Mouse (Mus musculus) midbrain, embryonic 10.5 days (tissue): ENCODE data around the gene Cyb561a3. TPM values are rescaled to one million over a fixed set of nuclear protein-coding genes. Genes with fewer than 3 reads are reported as not detected.

ENCODE experiments used
- DNase-seq: peaks from one replicate; pipeline ENCODE4 v3.0.0-alpha.2; 2017; ENCODE audit warnings: low spot score
- H3K27ac ChIP-seq: fragments of 300-500 bp; sonication (generic); replicated peaks from 2 replicates; pipeline ENCODE4 v1.5.1; 2016; ENCODE audit warnings: mild to moderate bottlenecking
- H3K27me3 ChIP-seq: fragments of 300-500 bp; sonication (generic); 2 replicates; pipeline ENCODE4 v1.6.1; 2016; ENCODE audit warnings: low read depth, mild to moderate bottlenecking; ENCODE audit not compliant: poor library complexity, severe bottlenecking
- H3K36me3 ChIP-seq: fragments of 300-500 bp; sonication (generic); 2 replicates; pipeline ENCODE4 v1.6.1; 2016; ENCODE audit warnings: mild to moderate bottlenecking, moderate library complexity
- H3K4me1 ChIP-seq: fragments of 300-500 bp; sonication (generic); 2 replicates; pipeline ENCODE4 v1.6.1; 2016
- H3K4me3 ChIP-seq: fragments of 300-500 bp; sonication (generic); 2 replicates; pipeline ENCODE4 v1.5.1; 2016; ENCODE audit warnings: mild to moderate bottlenecking, moderate library complexity
- H3K9me3 ChIP-seq: fragments of 300-500 bp; sonication (generic); replicated peaks from 2 replicates; pipeline ENCODE4 v1.6.1; 2016; ENCODE audit warnings: mild to moderate bottlenecking
- WGBS: fragments of 180-500 bp; shearing (Covaris S2); methylation state at CpG from one replicate; pipeline ENCODE4 v1.1.7; 2016; 5-methylcytosine and 5-hydroxymethylcytosine counted together
- polyA plus RNA-seq: library from polyadenylated mRNA; unstranded; fragments of >200 nt; fragmentation: Nextera tagmentation; extraction: Ambion mirVana; gene quantifications from 2 replicates; pipeline ENCODE4 v1.2.1, GENCODE M21; 2016

Cyb561a3 gene
- polyA plus RNA-seq, 1 experiment from 2014 or later: 15.3 TPM

DNA sequence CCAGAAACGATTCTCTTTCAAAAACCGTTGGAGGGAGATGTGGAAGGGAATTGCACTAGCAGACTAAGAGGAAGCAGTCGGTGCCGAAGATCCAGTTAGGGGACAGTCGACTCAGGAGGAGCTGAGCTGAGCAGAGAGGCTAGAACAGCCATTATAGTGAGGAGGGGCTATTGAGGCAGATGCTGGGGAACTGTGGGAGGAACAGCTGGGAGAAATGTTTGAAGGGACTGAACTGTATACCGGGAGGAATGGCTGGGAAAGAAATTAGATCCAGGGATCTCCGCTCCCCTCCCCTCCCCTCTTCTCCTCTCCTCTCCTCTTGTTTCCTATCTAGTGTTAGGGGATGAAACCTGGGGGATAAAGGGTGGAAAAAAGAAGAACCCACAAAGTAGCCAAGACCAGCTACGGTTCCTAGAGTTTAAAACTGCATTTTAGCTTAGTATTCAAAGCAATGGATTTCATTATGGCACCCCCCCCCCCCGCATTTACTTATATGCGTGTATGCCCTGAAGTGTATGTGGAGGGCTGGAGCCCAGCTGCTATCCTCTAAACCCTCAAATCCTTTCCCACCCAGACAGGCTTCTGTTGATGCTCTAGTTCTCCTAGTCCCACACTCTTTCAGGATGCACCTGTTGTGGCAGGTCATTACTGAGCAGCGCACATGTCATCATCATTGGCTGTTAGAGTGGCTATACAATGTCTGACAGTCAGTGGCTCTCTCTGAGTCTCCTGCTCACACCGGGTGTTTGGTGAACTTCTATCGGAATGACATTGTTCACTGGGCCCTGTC lies 63.8 kb downstream of the Cyb561a3 start:
- no peak overlapping the region for H3K27ac ChIP-seq
- no peaks in the 10 kb centered on the region for H3K4me1 ChIP-seq
- no peak for DNase-seq
- no peaks in the 10 kb centered on the region for H3K9me3 ChIP-seq
- H3K4me3 ChIP-seq: no peak overlapping the region
- 58% methylated on average over 13 of the region's 13 CpGs for WGBS
- no peaks in the 10 kb centered on the region for H3K36me3 ChIP-seq
- peaks cover 5% of the 10 kb centered on the region for H3K27me3 ChIP-seq

Other genes with a start within 250 kb of the Cyb561a3 start
- gene Syt7, start 188.1 kb upstream of the Cyb561a3 start, polyA plus RNA-seq: 1.6 and 2.2 TPM in 2 replicates
- gene Lrrc10b, start 119.7 kb upstream of the Cyb561a3 start, polyA plus RNA-seq: 0.70 and 1.4 TPM in 2 replicates
- gene Ppp1r32, start 94.2 kb upstream of the Cyb561a3 start, polyA plus RNA-seq: 0.39 and 0.47 TPM in 2 replicates
- 57.9 and 63.2 TPM in 2 replicates for gene Cpsf7, start 51.9 kb upstream of the Cyb561a3 start, polyA plus RNA-seq
- 62.1 and 66.9 TPM in 2 replicates for gene Sdhaf2, start 51.0 kb upstream of the Cyb561a3 start, polyA plus RNA-seq
- 66.9 and 67.6 TPM in 2 replicates for gene Tmem216, start 20.9 kb upstream of the Cyb561a3 start, polyA plus RNA-seq
- gene Tmem138, start 190 bp downstream of the Cyb561a3 start, polyA plus RNA-seq: 67.4 and 68.5 TPM in 2 replicates
- 463 and 501 TPM in 2 replicates for gene Ddb1, start 28.2 kb downstream of the Cyb561a3 start, polyA plus RNA-seq
- 24.0 and 25.7 TPM in 2 replicates for gene Tkfc, start 28.5 kb downstream of the Cyb561a3 start, polyA plus RNA-seq
- 0.65 and 0.95 TPM in 2 replicates for gene Vwce, start 57.0 kb downstream of the Cyb561a3 start, polyA plus RNA-seq
- gene Pga5, start 100.9 kb downstream of the Cyb561a3 start, polyA plus RNA-seq: not detected in 2 replicates
- gene Vps37c, start 111.6 kb downstream of the Cyb561a3 start, polyA plus RNA-seq: 33.8 and 36.0 TPM in 2 replicates
- not detected in 2 replicates for gene Cd5, start 161.8 kb downstream of the Cyb561a3 start, polyA plus RNA-seq